Mouse (Mus musculus) cerebellum, postnatal 4 days (tissue): ENCODE data around the gene Ralgps1.
A peak's percentile ranks its signal among the peaks of the same experiment; 100 is the strongest.

ENCODE experiments used
- DNase-seq, 2 experiments: peaks; one replicate each; pipeline ENCODE4 v3.0.0; 2022; ENCODE audit warnings: low spot score in 2 of 2, mixed read lengths in 1 of 2

Ralgps1 gene

GRCm38 (mm10) chr2:33370777-33371647, at the start of gene Ralgps1:
TSS of gene Ralgps1 (minus strand) at chr2:33371486.
- DNase-seq = peak; percentile 93 to 99

- no peak for DNase-seq
These were observed 46.2 kb upstream of the Ralgps1 start for GRCm38 (mm10) chr2:33417454-33417853.

GRCm38 (mm10) chr2:33414019-33414418, 42.7 kb upstream of the Ralgps1 start:
- DNase-seq = no peak

- no peak for DNase-seq
These were observed 40.8 kb upstream of the Ralgps1 start for GRCm38 (mm10) chr2:33412111-33412510.

- no peak for DNase-seq
These were observed 32.3 kb upstream of the Ralgps1 start for GRCm38 (mm10) chr2:33403511-33404003.

- DNase-seq = no peak
These were observed 31.4 kb upstream of the Ralgps1 start for GRCm38 (mm10) chr2:33402638-33403037.

GRCm38 (mm10) chr2:33402236-33402635, 30.9 kb upstream of the Ralgps1 start:
- DNase-seq = peak; percentile 55 to 67

GRCm38 (mm10) chr2:33401217-33401616, 29.9 kb upstream of the Ralgps1 start:
- no peak for DNase-seq

GRCm38 (mm10) chr2:33400541-33400940, 29.3 kb upstream of the Ralgps1 start:
- DNase-seq = no peak

- no peak for DNase-seq
These were observed 27.8 kb upstream of the Ralgps1 start for GRCm38 (mm10) chr2:33399091-33399490.

GRCm38 (mm10) chr2:33397036-33397435, 25.8 kb upstream of the Ralgps1 start:
- DNase-seq = no peak

GRCm38 (mm10) chr2:33395053-33395452, 23.8 kb upstream of the Ralgps1 start:
- no peak for DNase-seq

GRCm38 (mm10) chr2:33393951-33394635, 22.8 kb upstream of the Ralgps1 start:
- DNase-seq = peak in 1 of 2 experiments; percentile 41

GRCm38 (mm10) chr2:33393021-33393420, 21.7 kb upstream of the Ralgps1 start:
- DNase-seq = no peak

GRCm38 (mm10) chr2:33371648-33372408, 542 bp upstream of the Ralgps1 start:
- no peak for DNase-seq

GRCm38 (mm10) chr2:33370276-33370776, 960 bp downstream of the Ralgps1 start:
- DNase-seq = peak in 1 of 2 experiments; percentile 42

GRCm38 (mm10) chr2:33369453-33369852, 1.8 kb downstream of the Ralgps1 start:
- no peak for DNase-seq

GRCm38 (mm10) chr2:33368486-33368885, 2.8 kb downstream of the Ralgps1 start:
- DNase-seq = no peak

- no peak for DNase-seq
These were observed 5.4 kb downstream of the Ralgps1 start for GRCm38 (mm10) chr2:33365703-33366471.

GRCm38 (mm10) chr2:33364656-33365055, 6.6 kb downstream of the Ralgps1 start:
- no peak for DNase-seq

- DNase-seq = no peak
These were observed 7.4 kb downstream of the Ralgps1 start for GRCm38 (mm10) chr2:33363890-33364289.
